Mouse (Mus musculus) myocyte (in vitro differentiated cells): Measurements from ENCODE around the gene Saxo2.

ENCODE experiments used
- CEBPB ChIP-seq: IDR thresholded peaks from 2 replicates; pipeline ENCODE4 v1.6.1; 2011; ENCODE audit warnings: mild to moderate bottlenecking, moderate library complexity; ENCODE audit not compliant: poor library complexity, insufficient read depth, severe bottlenecking
- E2F4 ChIP-seq: IDR thresholded peaks from one replicate; pipeline ENCODE4 v1.6.1; 2011; ENCODE audit warnings: mild to moderate bottlenecking, control low read depth, moderate library complexity; ENCODE audit not compliant: insufficient read depth
- MAX ChIP-seq: IDR thresholded peaks from one replicate; pipeline ENCODE4 v1.6.1; 2011; ENCODE audit warnings: low read depth, mild to moderate bottlenecking, control low read depth
- MYOD1 ChIP-seq, 3 experiments: IDR thresholded peaks; one replicate each; pipeline ENCODE4 v1.6.1; 2011; ENCODE audit warnings: control low read depth in 2 of 3, low read depth in 2 of 3, mild to moderate bottlenecking in 2 of 3, moderate library complexity in 1 of 3; ENCODE audit not compliant: insufficient read length in 2 of 3, control insufficient read depth in 1 of 3
- MYOG ChIP-seq, 3 experiments: IDR thresholded peaks; one replicate each; pipeline ENCODE4 v1.6.1; 2011; ENCODE audit warnings: control low read depth in 2 of 3, low read depth in 2 of 3, mild to moderate bottlenecking in 2 of 3; ENCODE audit not compliant: insufficient read length in 2 of 3, control insufficient read depth in 1 of 3, insufficient read depth in 1 of 3
- POLR2A ChIP-seq: IDR thresholded peaks from one replicate; pipeline ENCODE4 v1.6.1; 2011; ENCODE audit warnings: low read depth, mild to moderate bottlenecking, control low read depth, moderate library complexity; ENCODE audit not compliant: insufficient read length
- POLR2AphosphoS2 ChIP-seq: IDR thresholded peaks from one replicate; pipeline ENCODE4 v1.6.1; 2011; ENCODE audit warnings: low read depth, control low read depth; ENCODE audit not compliant: insufficient read length
- REST ChIP-seq: IDR thresholded peaks from one replicate; pipeline ENCODE4 v1.6.1; 2011; ENCODE audit warnings: mild to moderate bottlenecking, control low read depth, moderate library complexity; ENCODE audit not compliant: insufficient read depth, insufficient read length
- SRF ChIP-seq: IDR thresholded peaks from one replicate; pipeline ENCODE4 v1.6.1; 2011; ENCODE audit warnings: low read depth; ENCODE audit not compliant: control insufficient read depth, insufficient read length
- TCF12 ChIP-seq: IDR thresholded peaks from one replicate; pipeline ENCODE4 v1.6.1; 2011; ENCODE audit warnings: mild to moderate bottlenecking, control low read depth; ENCODE audit not compliant: poor library complexity, insufficient read depth, severe bottlenecking
- TCF3 ChIP-seq: IDR thresholded peaks from one replicate; pipeline ENCODE4 v1.6.1; 2011; ENCODE audit warnings: low read depth, control low read depth; ENCODE audit not compliant: insufficient read length
- USF1 ChIP-seq: IDR thresholded peaks from one replicate; pipeline ENCODE4 v1.6.1; 2011; ENCODE audit warnings: low read depth, mild to moderate bottlenecking, control low read depth, moderate library complexity

- TF ChIP-seq POLR2A = no peak
- TF ChIP-seq POLR2AphosphoS2 = no peak
- no peak for TF ChIP-seq MYOG (IDR thresholded peaks at IDR 0.05; ENCODE audit: control insufficient read depth in 1 of 3, insufficient read depth in 1 of 3, insufficient read length in 2 of 3, low read depth in 2 of 3)
- no peak for TF ChIP-seq MAX
- no peak for TF ChIP-seq E2F4
- no peak for TF ChIP-seq CEBPB
- no peak for TF ChIP-seq REST
- no peak for TF ChIP-seq USF1
- no peak for TF ChIP-seq TCF12
- no peak for TF ChIP-seq MYOD1 (IDR thresholded peaks at IDR 0.05; ENCODE audit: control insufficient read depth in 1 of 3, insufficient read length in 2 of 3, low read depth in 2 of 3)
- TF ChIP-seq SRF = no peak
- no peak for TF ChIP-seq TCF3
These were observed 419 bp downstream of the Saxo2 start for GRCm38 (mm10) chr7:82647909-82648308.
